Mouse (Mus musculus) small intestine, adult 10 weeks (tissue): ENCODE measurements around the gene Gm13212. TPM values are rescaled to one million over a fixed set of nuclear protein-coding genes. Genes with fewer than 3 reads are reported as not detected.

ENCODE experiments used
- polyA plus RNA-seq: library from polyadenylated mRNA; stranded (reverse); fragments of 350-450 nt; fragmentation: Illumina TruSeq; extraction: RNeasy Lipid Tissue Mini Kit (QIAGEN cat#74804); gene quantifications from one replicate; pipeline ENCODE4 v1.2.3, GENCODE M21; 2014; ENCODE audit warnings: low replicate concordance

Gm13212 gene
- polyA plus RNA-seq: 22.8 TPM

GRCm38 (mm10) chr4:145585078-145585477 lies at the start of gene Gm13212:
Gene Gm13212, plus strand, starts transcription at chr4:145585166.

GRCm38 (mm10) chr4:145670385-145670784 lies 85.4 kb downstream of the Gm13212 start, which contains the start of gene Zfp980:
Gene Zfp980, plus strand, starts transcription at chr4:145670685.

Other genes starting within 250 kb of the Gm13212 start
- 0.45 TPM for gene Zfp990, start 74.4 kb upstream of the Gm13212 start, polyA plus RNA-seq
- not detected for gene Zfp980, start 85.5 kb downstream of the Gm13212 start, polyA plus RNA-seq